Mouse (Mus musculus) left cerebral cortex, postnatal 36 days (tissue): ENCODE measurements around the gene Tac2. TPM values are rescaled to one million over a fixed set of nuclear protein-coding genes. Genes with fewer than 3 reads are reported as not detected.

Source experiments
- DNase-seq, 2 experiments: peaks; one replicate each; pipeline ENCODE4 v3.0.0; 2021 to 2022; ENCODE audit warnings: low spot score in 2 of 2, mixed read lengths in 1 of 2
- intact Hi-C: fragments of 180-260 bp; cut with DNase I; formaldehyde crosslinking; loops from one replicate; pipeline ENCODE4 v1.15.1; 2025
- total RNA-seq, 2 experiments: library from RNA; stranded (reverse); gene quantifications; 2 replicates each; pipeline ENCODE4 v1.2.3; 2021

Tac2 gene
- total RNA-seq, 2 experiments from 2014 or later, result 15.5 to 17.5 TPM

DNA sequence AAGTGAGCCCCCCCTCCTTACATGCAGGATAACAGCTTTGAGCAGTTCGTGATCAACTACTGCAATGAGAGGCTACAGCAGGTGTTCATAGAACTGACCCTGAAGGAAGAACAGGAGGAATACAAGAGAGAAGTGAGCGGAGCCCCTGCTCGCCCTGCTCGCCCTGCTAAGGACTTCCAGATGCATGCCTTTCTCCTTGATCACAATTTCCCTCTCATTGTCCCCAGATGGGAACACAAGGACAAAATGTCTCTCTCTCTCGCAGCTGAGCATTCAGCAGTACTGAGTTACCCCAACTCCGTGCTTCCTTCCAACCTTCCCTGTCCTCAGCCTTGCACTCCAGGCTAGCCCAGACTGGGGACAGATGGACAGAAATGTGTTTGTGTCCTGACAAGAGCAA is 11.5 kb upstream of the Tac2 start:
- intact Hi-C loops, result no loop called here
- no peak for DNase-seq

DNA sequence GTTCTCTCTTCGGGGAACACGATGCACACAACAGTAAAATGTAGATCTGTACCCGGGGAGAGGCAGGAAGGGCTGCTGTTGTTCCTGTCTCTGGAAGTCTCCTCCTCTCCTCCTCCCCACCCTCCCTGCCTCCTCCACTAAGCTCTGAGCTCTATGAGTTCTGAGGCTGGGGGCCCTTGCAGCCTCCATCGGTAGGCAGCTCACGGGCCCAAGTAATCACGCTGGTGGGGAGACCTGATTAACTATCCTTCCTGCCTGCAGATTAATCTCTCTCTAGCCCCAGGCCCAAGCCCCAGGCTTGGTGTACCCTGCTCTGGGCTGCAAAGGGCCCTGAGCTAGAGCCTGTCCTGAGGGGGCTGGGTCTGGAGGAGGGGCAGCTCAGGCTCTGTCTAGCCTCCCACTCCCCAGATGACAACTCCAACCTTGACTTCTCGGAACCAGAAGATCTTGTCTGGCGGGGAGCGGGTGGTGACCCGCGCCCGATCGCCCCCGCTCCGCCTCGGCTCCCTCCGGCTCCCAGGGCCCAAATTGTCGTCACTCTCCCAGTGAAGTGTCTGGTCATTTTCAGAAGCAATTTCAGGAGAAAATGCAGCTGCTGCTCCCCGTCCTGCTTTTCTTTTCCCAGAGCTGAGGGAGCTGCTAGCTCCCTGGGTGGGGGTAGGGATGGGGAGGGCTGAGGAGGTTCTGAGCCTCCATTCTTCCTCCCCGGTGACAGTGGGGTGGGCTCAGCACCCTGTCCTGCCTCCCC is 2.4 kb upstream of the Tac2 start:
- DNase-seq, result peak in 1 of 2 experiments; percentile 13
- intact Hi-C loops, result no loop called here

DNA sequence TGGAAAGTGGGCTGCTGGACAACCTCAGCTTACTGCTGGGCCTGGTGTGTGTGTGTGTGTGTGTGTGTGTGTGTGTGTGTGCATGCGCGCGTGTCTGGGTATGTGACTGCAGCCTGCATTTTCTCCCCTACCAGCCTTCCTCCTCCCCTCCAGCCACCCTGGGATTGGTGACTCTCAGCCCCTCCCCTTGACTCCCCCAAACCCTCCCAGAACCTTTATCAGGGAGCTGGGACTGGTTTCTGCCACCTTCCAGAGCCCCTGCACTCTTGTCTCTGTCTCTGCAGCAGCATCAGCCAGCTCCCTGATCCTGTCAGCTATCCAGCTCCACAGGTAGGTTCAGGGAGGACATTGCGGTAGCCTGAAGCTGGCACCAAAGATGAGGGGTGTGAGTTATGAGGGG is 858 bp downstream of the Tac2 start:
- DNase-seq, result no peak
- intact Hi-C loops, result no loop called here

DNA sequence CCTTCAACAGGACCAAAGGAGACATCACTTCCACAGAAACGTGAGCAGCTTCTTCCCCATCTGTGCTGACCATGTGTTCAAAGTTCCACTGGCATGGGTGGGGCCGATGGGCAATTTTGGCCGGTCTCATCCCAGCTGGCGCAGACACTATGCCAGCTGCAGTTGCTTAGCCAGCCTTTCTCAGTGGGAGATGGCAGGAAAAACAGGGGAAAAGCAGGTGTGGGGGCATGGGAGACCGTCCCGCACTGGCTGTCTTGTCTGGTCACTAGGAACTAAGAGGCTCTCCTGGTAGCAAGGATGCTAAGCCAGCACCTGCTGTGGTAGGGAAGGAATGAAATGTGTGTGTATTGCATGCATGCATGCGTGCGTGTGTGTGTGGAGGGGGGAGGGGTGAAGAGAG is 4.2 kb downstream of the Tac2 start:
- DNase-seq, result peak; percentile 36 to 43
- intact Hi-C loops, result no loop called here

DNA sequence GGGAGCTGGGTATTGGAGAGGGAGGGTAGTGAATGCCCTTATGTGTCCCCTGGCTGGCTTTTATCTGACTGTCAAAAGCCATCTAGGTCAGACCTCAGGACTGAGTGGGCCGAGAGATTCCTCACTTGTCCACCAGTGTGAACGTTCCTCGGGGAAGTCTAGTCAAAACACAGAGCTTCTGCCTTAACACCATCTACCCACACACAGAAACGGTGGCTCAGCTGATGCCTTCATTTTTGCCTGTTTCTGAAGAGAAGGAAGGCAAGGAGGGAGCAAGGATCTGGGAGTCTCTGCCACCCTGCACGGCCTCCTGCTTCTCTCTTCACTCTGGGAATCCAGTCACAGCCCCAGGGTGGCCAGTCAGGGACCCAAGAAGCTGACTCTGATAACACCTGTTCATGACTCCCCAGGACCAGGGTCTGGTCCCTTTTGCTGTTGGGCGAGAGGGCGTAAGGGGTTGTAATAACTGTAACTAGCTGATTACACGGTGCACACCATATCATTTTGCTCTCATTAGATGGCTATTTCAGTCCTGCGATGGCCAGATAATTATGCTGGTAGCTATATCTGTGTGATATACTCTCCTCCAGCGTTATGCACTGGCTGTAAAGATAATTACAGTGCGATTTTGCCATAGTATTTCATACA is 6.1 kb downstream of the Tac2 start:
- intact Hi-C loops, result loop anchor here (5.0 kb wide), 2 partner anchors 53 to 88 kb away; partner anchors contain the start of gene Stat6
- peak in 1 of 2 experiments; percentile 21 for DNase-seq

DNA sequence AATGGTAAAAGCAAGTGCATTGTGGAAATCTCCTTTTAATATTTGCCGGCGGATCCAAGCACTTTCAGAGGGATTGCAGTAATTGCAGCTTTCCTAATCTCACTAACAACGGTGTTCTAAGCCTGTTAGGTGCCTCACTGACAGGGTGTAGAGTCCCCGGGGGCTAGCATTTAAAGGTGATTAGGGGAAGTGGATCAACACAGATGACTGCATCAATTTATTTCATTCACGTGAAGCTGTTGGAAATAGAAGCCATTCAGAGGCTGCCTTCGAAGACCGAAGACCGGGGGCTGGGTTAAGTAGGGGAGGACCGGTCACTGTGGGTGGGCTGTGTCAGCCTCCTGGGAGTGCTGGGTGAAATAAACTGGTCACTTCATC is 6.6 kb downstream of the Tac2 start:
- no peak for DNase-seq
- intact Hi-C loops, result loop anchor here (5.0 kb wide), 2 partner anchors 54 to 89 kb away; partner anchors contain the start of gene Stat6

DNA sequence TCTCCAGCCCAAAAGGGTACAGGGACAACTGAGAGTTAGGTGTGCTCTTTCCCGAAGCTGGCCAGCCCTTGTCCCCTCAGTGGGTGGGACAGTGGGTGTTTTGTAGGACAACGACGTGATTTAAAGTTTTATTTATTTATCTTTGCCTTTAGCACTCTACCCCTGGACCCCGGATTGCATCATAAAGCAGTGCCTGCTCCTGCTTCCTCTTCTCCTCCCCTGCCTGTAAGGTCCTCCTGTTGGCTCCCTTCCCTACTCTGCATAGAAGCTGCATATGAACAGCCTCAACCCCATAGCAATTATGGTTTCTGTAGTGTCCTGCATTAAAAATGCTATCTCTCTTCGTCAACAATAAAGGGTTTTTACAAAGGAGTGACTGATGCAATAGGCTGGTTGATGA is 7.1 kb downstream of the Tac2 start:
- intact Hi-C loops, result loop anchor here (5.0 kb wide), 2 partner anchors 54 to 89 kb away; partner anchors contain the start of gene Stat6
- DNase-seq, result no peak

DNA sequence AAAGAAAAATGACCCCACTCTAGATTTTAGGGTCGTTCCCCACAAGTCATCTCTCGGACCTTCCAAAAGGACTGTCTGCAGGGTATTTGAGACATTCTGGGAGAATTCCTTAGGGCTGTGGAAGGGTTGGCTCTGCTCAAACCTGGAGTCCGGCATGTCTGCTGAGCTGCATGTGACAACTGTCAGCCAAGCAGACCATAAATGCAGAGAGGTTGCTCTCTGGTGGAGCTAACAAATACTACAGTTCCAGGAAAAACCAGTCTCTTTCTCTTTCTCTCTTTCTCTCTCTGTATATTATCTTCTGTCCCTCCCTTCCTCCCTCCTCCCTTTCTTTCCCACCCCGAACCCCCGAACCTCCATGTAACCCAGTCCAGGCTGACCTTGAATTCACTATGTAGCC is 10.2 kb downstream of the Tac2 start:
- intact Hi-C loops, result loop anchor here (5.0 kb wide), 2 partner anchors 57 to 92 kb away; partner anchors contain the start of gene Stat6
- DNase-seq, result no peak

DNA sequence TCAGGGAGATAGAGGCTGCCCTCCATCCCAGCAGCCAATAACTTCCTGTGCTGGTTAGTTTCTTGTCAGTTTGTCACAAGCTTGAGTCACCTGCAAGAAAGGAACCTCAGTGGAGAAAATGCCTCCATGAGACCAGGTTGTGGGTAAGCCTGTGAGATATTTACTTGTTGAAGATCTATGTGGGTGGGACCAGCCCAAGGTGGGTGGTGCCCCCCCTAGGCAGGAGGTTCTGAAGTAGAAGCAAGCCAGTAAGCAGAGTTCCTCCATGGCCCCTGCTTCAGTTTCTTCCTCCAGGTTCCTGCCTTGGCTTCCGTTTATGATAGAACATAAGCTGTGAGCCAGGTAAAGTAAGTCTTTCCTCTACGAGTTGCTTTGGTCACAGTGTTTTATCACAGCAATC is 12.0 kb downstream of the Tac2 start:
- intact Hi-C loops, result no loop called here
- no peak for DNase-seq

DNA sequence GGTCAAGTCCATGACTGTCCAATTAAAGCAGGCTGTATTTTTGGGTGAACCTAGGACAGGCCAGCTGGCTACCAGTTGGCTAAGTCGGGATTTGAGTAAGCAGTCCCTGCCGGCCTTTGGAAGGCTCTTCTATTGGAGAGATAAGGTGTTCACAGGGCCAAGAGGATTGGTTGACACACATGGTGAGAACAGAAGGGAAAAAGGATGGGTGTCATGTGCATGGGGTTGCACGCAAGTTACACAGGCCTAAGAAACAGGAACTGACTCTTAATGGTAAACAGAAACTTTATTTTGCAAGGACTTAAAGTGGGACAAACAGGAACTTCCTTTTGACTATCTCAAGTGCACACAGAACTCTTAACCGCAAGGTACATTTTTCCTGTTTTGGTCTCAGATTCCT is 12.6 kb downstream of the Tac2 start:
- intact Hi-C loops, result no loop called here
- DNase-seq, result no peak

DNA sequence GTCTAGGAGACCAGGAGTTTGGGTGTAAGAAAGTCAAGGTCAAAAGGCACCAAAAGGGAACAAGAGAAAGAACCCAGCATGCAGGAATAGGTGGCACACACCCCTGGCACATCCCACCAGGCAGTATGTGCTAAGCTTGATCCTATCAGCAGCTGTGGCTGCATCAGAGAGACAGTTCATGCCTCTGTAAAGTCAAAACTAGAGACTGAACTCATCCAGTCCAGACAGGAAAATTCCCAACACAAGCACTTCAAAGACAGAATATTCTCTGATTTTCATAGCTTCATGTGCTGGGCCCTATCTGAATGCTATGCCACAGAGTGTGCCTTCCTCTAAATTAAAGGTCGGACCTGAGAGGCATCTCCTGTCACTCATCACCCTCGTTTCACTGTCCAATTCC is 13.3 kb downstream of the Tac2 start:
- no peak for DNase-seq
- intact Hi-C loops, result no loop called here

DNA sequence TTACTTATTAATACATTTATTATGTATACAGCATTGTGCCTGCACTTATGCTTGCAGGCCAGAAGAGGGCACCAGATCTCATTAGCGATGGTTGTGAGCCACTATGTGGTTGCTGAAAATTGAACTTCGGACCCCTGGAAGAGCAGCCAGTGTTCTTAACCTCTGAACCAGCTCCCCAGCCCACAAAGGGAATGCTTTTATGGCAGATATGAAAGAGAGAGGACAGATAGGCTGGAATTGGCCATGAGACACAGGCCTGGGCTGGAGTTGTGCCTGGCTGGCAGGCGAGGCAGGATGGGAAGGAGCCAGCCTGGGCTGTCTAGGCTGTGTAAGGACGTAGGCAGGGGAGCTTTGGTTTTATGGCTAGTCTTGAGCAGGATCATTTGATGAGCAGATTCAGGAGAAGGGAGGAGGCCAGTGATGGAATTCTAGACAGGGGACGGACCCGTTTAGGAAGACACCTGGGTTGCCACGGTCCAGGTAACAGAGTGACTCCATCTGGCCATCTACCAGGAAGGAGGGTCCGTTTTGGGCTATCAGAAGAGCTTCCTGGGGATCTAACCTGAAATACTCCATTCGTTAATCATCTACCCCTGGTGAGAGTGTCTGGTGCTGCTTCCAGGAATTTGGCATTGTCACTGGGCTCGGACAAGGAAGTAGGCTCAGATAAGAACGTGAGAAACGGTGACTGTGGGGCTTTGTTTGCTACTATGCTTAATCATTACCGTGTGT is 14.0 kb downstream of the Tac2 start:
- no peak for DNase-seq
- intact Hi-C loops, result loop anchor here (2.0 kb wide), 1 partner anchor 44 kb away; no protein-coding TSS in a partner anchor

DNA sequence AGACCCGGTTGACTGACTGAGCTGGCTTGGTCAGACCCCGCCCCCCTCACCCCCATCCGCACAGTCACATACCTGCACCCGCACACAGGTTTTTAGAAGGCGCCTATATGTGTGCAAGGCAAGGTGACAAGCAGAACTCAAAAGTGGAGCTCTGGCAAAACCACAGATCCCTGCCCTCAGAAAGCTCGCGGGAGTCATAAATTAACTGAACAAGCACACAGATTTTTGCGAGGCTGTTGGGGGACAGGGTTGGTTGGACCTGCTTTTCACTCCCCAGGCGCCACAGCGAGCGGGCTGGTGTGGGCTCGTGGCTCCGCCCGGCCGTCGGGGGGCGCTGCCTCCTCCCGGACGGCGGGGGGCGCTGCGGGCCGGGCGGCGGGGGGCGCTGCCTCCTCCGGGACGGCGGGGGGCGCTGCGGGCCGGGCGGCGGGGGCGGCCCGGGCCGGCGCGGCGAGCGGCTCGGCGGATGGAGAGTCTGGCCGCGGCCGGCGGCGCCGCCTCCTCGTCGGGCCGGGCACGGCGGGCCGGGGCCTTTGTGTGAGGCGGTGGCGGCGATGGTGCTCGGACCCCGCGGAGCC is 14.9 kb downstream of the Tac2 start, which contains the start of gene Zbtb39:
Gene Zbtb39, plus strand, starts transcription at position 456 of the 578 bp plus-strand sequence.
- intact Hi-C loops, result loop anchor here (1.0 to 2.0 kb wide), 2 partner anchors 44 to 198 kb away; no protein-coding TSS in a partner anchor
- DNase-seq, result peak in 1 of 2 experiments; percentile 78

DNA sequence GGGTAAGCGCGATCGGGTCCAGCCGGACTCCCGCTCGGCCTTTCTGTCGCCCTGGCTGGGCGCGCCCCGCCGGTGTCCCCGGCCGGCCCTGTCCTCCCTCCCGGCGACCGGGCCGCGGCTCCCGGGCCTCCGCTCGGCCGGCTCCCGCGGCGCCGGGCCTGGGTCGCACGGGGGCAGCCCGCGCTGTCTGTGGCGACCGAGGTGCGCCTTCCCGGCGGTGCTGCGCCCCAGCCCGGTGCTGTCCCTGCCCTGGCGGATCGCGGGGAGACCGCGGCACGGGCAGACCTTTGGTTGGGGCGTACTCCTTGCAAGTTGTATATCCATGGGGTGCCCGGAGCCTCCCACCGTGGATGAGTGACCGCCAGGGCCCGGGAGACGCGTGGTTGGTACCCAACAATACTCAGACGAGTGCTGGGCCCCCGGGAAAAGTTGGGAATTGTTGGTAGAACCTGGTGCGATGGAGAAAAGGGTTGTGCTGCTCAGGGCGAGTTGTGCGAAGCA is 15.4 kb downstream of the Tac2 start:
- intact Hi-C loops, result loop anchor here (1.0 to 2.0 kb wide), 2 partner anchors 45 to 198 kb away; no protein-coding TSS in a partner anchor
- peak in 1 of 2 experiments; percentile 65 for DNase-seq

DNA sequence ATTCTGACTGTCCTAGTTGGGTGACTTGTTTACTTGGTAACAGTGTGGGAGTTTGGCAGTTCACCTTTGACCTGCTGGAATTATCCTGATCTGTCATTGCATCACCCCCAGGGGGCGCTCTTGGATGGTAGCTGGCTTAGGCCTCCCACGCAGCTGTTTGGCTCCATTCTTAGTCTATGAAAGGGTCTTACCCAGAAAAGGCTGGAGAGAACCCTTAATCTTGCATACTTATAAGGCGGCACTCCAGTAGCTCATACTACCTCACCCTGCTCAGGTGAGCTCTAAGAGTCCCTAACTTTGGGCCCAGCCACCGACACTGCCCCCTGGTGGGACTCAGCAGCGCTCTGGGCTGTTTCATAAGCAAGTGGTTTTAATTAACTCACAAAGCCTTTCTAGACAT is 20.4 kb downstream of the Tac2 start:
- intact Hi-C loops, result no loop called here

DNA sequence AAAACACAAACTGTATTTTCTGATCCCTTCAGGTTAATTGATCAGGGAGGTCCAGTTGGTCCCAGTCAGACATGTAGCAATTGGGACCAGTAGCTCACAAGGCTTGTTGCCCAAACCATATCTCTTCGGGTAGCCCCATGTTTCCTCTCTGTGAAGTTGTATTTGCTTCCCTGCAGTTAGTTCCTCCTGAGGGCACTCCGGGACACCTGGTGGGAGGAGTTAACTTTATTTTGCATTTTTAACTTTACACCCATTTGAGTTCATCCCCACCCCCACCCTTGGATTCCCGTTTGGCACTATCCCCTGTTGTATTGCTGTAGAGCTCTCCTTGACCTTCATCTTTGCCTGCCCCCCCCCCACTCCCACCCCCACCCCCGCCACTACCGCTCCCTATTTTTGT is 21.6 kb downstream of the Tac2 start:
- intact Hi-C loops, result no loop called here
- DNase-seq, result no peak

More for the DNA sequence above, 20.4 kb downstream of the Tac2 start:
- DNase-seq, result no peak

DNA sequence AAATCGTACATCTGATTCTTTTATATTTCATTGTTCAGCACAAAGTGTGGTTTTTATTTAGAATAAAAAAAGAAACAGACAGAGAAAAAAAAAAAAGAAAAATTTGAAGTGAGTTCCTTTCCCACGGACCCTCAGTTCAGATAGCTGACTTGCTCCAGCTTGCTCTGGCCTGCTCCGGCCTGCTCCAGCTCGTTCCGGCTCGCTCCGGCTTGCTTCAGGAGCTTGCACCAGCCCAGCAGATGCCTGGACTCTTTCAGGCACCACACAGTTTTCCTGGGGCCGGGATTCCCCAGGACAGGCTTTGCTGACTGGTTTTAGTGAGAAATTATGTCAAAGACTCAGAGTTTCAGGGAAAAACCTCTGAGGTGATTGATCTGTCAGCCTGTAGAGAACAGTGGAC is 23.0 kb downstream of the Tac2 start:
- DNase-seq, result no peak
- intact Hi-C loops, result no loop called here

DNA sequence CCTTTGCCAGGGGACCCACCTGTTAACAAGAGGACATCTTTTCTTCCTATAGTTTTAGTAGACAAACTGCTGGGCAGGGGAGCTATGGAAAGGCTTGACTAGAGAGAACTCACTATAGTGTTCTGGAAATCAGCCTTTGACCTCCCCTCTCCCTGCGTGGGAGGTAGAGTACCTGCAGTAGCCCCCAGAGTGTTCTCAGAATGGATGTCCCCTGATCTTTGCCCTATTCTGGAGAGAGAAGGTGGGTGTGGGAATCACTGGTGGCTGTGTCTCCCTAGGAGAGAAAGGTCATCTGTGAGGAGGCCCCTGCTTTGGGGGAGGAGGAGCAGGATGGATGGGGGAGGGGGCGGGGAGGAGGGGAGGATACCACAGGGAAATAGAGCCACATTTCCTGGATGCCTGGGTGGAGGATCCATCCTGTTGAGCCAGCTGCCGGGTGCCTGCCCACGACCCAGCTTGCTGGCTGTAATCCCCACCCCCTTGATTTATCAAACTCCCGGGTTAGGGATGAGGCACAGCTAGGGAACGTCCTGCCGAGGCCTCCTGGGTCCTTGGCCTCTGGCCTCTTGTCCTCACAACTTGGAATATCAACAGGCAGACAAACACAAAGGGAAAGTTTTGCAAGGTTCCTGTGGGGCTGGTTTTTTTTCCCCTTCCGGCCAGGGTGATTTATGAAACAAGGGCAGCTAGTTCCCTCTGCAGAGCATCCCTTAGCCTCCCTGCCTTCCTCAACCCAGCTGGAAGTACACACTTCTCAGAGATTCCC is 24.8 kb downstream of the Tac2 start:
- intact Hi-C loops, result no loop called here
- DNase-seq, result no peak
